Mouse (Mus musculus): ENCODE results near the gene Agps. TPM values are rescaled to one million over a fixed set of nuclear protein-coding genes. Genes with fewer than 3 reads are reported as not detected.

The Agps gene
- total RNA-seq (2023) = 10 to 100 TPM; 38.9 to 49.2 TPM

GRCm38 (mm10) chr2:75831881-75832633 is at the start of gene Agps:
TSS of gene Agps (plus strand) at chr2:75832177.

GRCm38 (mm10) chr2:75938117-75939063 is 106.4 kb downstream of the Agps start, which contains the start of gene Ttc30b:
TSS of gene Ttc30b (minus strand) at chr2:75938585.

GRCm38 (mm10) chr2:75977752-75978368 is 145.9 kb downstream of the Agps start, which contains the start of gene Ttc30a2:
TSS of gene Ttc30a2 (minus strand) at chr2:75978170.

Other genes with a start within 250 kb of the Agps start
- gene Hnrnpa3, start 172.9 kb upstream of the Agps start, total RNA-seq (2023) = 100 to 1,000 TPM; 544 to 554 TPM
- gene Nfe2l2, start 127.5 kb upstream of the Agps start, total RNA-seq (2023) = 10 to 100 TPM; 50.3 to 55.5 TPM
- 1 to 10 TPM; 1.1 to 1.2 TPM for gene Ttc30b, start 106.4 kb downstream of the Agps start, total RNA-seq (2023)
- under 1 TPM in 1 of 2 experiments, not detected in 1; 0.33 TPM for gene Ttc30a2, start 146.0 kb downstream of the Agps start, total RNA-seq (2023)
- 1 to 10 TPM in 1 of 2 experiments, under 1 TPM in 1; 0.79 to 2.0 TPM for gene Ttc30a1, start 149.8 kb downstream of the Agps start, total RNA-seq (2023)

All from T-cell, adult 66 days (primary cell).